Mouse (Mus musculus) kidney, postnatal 36 days (tissue): ENCODE data around the gene Grm4.

ENCODE experiments used
- DNase-seq, 2 experiments: peaks; one replicate each; pipeline ENCODE4 v3.0.0; 2021 to 2022; ENCODE audit warnings: mixed read lengths in 2 of 2

Grm4 gene

GRCm38 (mm10) chr17:27389221-27390000 lies 131.8 kb downstream of the Grm4 start:
- DNase-seq = no peak

DNA sequence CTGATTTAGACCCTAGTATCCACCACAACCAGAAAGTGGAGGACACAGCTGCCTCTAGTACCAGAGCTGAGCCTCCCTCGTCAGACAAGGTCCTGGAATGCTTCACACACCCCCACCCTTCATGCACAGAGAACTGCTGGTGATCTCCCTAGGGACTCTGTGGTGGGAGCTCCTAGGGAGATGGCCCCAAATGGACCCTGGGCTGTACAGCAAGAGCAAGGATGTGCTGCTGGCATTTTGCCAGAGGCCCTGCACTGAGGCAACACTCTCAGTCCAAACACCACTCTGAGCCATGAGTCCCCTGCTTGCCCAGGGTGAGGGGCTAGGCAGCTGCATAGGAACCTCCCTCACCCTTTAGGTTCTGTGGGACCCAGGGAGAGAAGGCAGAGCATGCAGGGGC lies 134.8 kb downstream of the Grm4 start:
- peak in 1 of 2 experiments; percentile 24 for DNase-seq

- DNase-seq = no peak
These were observed 135.5 kb downstream of the Grm4 start for GRCm38 (mm10) chr17:27385513-27386261.

GRCm38 (mm10) chr17:27382916-27383315 lies 138.3 kb downstream of the Grm4 start:
- peak in 1 of 2 experiments; percentile 16 for DNase-seq

DNA sequence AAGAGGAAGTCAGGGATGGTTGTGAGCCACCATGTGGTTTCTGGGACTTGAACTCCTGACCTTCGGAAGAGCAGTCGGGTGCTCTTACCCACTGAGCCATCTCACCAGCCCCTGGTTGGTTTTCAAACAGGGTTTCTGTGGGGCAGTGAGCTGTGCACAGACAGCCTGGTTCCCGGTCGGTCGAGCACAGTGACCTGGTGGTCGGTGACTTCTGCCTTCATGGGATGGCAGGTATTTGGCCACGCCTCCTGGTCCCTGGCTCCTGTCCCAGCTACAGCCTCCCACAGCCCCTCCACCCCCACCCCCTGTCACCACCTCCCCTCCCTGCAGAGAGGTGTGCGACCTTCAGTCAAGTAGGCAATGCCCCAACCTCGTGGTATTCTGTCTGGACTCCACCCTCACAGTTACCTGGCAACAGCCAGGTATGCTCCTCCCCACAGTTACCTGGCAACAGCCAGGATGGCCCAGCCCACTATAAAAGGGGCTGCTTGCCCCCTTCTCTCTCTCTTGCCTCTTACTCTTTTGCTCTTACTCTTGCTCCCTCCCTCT lies 140.2 kb downstream of the Grm4 start:
- peak; percentile 11 to 49 for DNase-seq

DNA sequence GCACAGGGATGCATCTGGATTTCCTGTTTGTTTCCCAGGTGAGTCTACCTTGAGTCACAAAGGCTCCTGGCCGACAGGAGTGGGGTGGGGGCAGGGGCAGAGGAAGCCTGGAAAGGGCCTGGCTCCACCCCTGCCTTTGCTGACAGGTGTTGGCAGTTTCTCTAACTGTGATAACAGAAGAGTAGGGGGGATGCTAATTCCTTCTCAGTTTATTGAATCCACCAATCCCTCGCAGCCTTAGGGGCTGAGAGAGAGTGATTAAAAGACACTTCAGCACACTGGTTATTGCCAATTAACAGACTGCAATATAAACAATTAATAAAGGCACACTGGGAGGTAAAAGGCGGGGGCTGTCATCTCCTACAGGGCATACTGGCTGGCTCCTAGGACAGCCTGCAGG lies 142.2 kb downstream of the Grm4 start:
- DNase-seq = no peak

DNA sequence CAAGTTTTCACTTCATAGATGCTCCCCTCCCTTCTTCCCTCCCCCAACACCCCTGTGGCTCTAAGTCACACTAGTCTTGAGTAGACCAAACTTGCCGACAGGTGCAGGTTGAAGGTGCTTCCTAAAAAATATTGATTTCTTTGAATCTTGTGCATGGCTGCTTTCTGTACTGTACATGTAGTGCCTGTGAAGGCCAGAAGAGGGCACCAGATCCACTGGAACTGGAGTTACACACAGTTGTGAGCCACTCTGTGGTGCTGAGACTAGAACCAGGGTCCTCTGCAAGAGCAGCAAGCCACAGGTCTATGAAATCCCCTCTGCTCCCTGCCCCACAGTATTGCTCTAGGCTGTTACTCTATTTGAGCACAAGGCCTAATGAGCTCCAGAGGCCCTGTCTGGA lies 144.1 kb downstream of the Grm4 start:
- no peak for DNase-seq

DNA sequence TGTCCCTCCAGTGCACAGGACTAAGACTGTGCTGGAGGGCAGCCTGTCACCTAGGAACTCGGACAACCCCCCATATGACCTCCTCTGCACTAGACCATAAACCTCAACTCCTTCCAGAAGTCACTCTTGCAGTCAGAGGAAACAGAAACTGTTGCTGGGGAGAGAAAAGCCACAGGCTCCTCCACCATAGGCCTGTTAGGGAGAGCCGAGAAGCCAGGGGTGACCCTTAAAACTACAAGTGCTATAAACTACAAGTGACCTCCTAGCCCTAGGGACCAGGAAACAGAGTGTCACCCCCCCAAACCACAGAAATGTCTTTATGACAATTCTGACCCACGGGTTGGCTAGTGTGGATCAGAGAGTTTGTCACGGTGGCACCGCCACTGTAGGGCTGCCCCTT lies 145.7 kb downstream of the Grm4 start:
- no peak for DNase-seq
